Mouse (Mus musculus) left cerebral cortex, adult 18-20 months (tissue): ENCODE measurements around the gene Naif1. TPM values are rescaled to one million over a fixed set of nuclear protein-coding genes. Genes with fewer than 3 reads are reported as not detected.
"Not testable (repeated sequence)": the region's sequence is repeated elsewhere in the genome, so short reads cannot be mapped to it uniquely, and the experiment has no call there.

Source experiments
- DNase-seq, 2 experiments: peaks; one replicate each; pipeline ENCODE4 v3.0.0; 2021 to 2022; ENCODE audit warnings: low spot score in 2 of 2, mixed read lengths in 1 of 2
- total RNA-seq, 2 experiments: library from RNA; stranded (reverse); gene quantifications; 2 replicates each; pipeline ENCODE4 v1.2.3; 2021

Gene Naif1
- total RNA-seq, 2 experiments from 2014 or later: 3.7 to 4.6 TPM

GRCm38 (mm10) chr2:32454633-32455032 lies 4.4 kb downstream of the Naif1 start:
- no peak for DNase-seq

GRCm38 (mm10) chr2:32455101-32455500 lies 4.8 kb downstream of the Naif1 start:
- DNase-seq: no peak

GRCm38 (mm10) chr2:32458300-32458699 lies 8.0 kb downstream of the Naif1 start:
- no peak for DNase-seq

GRCm38 (mm10) chr2:32459657-32460056 lies 9.4 kb downstream of the Naif1 start:
- DNase-seq: no peak

GRCm38 (mm10) chr2:32463773-32464172 lies 13.5 kb downstream of the Naif1 start:
- no peak for DNase-seq

- no peak for DNase-seq
Observed at GRCm38 (mm10) chr2:32464212-32464891, 14.1 kb downstream of the Naif1 start.

GRCm38 (mm10) chr2:32471001-32471680 lies 20.9 kb downstream of the Naif1 start:
- DNase-seq: no peak

GRCm38 (mm10) chr2:32471681-32472061 lies 21.4 kb downstream of the Naif1 start:
- no peak for DNase-seq

- not testable (repeated sequence) for DNase-seq
Observed at GRCm38 (mm10) chr2:32475361-32475760, 25.1 kb downstream of the Naif1 start.

GRCm38 (mm10) chr2:32482351-32482750 lies 32.1 kb downstream of the Naif1 start:
- DNase-seq: no peak

- no peak for DNase-seq
Observed at GRCm38 (mm10) chr2:32483179-32483875, 33.1 kb downstream of the Naif1 start.

- DNase-seq: no peak
Observed at GRCm38 (mm10) chr2:32484933-32485332, 34.7 kb downstream of the Naif1 start.

GRCm38 (mm10) chr2:32485751-32486150 lies 35.5 kb downstream of the Naif1 start:
- no peak for DNase-seq

- no peak for DNase-seq
Observed at GRCm38 (mm10) chr2:32486155-32486554, 35.9 kb downstream of the Naif1 start.

- DNase-seq: peak; percentile 91 to 96
Observed at GRCm38 (mm10) chr2:32487124-32487623, 36.9 kb downstream of the Naif1 start.

GRCm38 (mm10) chr2:32488679-32489078 lies 38.4 kb downstream of the Naif1 start:
- peak; percentile 77 to 79 for DNase-seq

GRCm38 (mm10) chr2:32490730-32491129 lies 40.5 kb downstream of the Naif1 start:
- DNase-seq: not testable (repeated sequence)

GRCm38 (mm10) chr2:32492661-32493060 lies 42.4 kb downstream of the Naif1 start:
- DNase-seq: no peak

GRCm38 (mm10) chr2:32493301-32493701 lies 43.0 kb downstream of the Naif1 start:
- no peak for DNase-seq

- no peak for DNase-seq
Observed at GRCm38 (mm10) chr2:32494522-32494921, 44.3 kb downstream of the Naif1 start.

GRCm38 (mm10) chr2:32495185-32495726 lies 45.0 kb downstream of the Naif1 start:
- DNase-seq: no peak

GRCm38 (mm10) chr2:32496190-32496589 lies 45.9 kb downstream of the Naif1 start:
- no peak for DNase-seq
